Mouse (Mus musculus): ENCODE data around the gene Pld6.

DNA sequence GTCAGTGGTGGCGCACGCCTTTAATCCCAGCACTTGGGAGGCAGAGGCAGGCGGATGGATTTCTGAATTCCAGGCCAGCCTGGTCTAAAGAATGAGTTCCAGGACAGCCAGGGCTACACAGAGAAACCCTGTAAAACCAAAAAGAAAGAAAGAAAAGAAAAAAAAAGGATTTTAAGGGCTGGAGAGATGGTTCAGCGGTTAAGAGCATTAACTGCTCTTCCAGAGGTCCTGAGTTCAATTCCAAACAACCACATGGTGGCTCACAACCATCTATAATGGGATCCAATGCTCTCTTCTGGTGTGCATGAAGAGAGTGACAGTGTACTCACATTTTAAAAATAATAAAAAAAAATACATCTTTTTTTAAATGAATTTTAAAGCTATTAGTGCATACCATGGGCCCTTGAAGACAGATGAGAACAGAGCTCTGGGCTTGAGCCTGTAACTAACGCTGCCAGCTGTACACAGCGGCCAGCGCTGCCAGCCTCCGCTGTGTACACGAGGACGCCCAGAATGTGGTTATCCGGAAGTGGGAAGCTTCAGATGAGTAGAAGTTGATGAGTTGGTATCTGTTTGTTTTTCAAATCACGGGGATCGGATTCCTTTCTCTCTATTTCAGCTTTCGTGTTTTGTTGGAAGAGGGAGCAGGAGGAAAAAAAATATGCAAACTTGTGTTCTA is 23.2 kb upstream of the Pld6 start:
- TF ChIP-seq CTCF (IDR thresholded peaks at IDR 0.05; ENCODE audit: extremely low read depth, insufficient read depth, low read length) (no peak), POLR2A (IDR thresholded peaks at IDR 0.05; ENCODE audit: extremely low read depth, insufficient read depth, low read length) (no peak)
